Mouse (Mus musculus): ENCODE measurements around the gene Wfdc12. TPM values are rescaled to one million over a fixed set of nuclear protein-coding genes. Genes with fewer than 3 reads are reported as not detected.

Gene Wfdc12
- not detected in 2 replicates for polyA plus RNA-seq (2014; fragmentation: Nextera tagmentation; extraction: Ambion mirVana)

GRCm38 (mm10) chr2:164190576-164190975 lies at the start of gene Wfdc12:
Gene Wfdc12, minus strand, starts transcription at chr2:164190608.
- no peak within 1 kb of the TSS for H3K27ac ChIP-seq (ENCODE audit: low read depth, low read length)
- no peak for ATAC-seq (ENCODE audit: low FRiP score)
- H3K9me3 ChIP-seq (ENCODE audit: control insufficient read depth, low read length), result no peaks in the 10 kb centered on the region
- 81% methylated on average over 6 of the region's 6 CpGs for WGBS
- H3K9ac ChIP-seq (ENCODE audit: low read depth, low read length), result no peak within 1 kb of the TSS
- H3K4me1 ChIP-seq (replicated peaks; ENCODE audit: control insufficient read depth, insufficient read depth, low read length), result no peaks in the 10 kb centered on the region
- no peaks in the 10 kb centered on the region for H3K36me3 ChIP-seq (ENCODE audit: control insufficient read depth, insufficient read depth, low read length)
- no peak within 1 kb of the TSS for H3K4me3 ChIP-seq (ENCODE audit: low read depth, low read length)
- DNase-seq (ENCODE audit: low spot score), result no peak
- H3K4me2 ChIP-seq (replicated peaks; ENCODE audit: low read depth, low read length), result no peak within 1 kb of the TSS
- H3K27me3 ChIP-seq (ENCODE audit: control insufficient read depth, insufficient read depth, low read length), result no peaks in the 10 kb centered on the region

DNA sequence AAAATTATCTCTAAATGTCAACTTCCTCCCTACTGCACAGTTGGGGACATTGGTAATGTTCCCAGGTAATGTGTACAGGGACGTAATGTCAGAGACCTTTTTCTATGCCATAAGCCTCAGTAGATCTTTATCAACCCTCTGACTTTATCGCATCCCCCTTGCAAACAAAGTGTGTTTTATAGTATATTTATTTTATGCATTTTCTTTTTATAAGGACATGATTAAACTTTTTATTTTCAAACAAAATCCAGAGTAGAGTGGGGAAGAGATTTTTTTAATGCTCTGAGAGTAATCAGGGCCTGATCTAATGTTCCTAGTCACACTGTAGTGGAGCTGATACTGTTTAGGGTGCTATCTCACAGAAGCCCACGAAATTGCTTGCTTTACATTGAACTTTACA lies 48.0 kb upstream of the Wfdc12 start, which contains the start of gene Svs2:
Gene Svs2 (minus strand): TSS at position 101 of the 400 bp plus-strand sequence.
- no peaks in the 10 kb centered on the region for H3K9me3 ChIP-seq (ENCODE audit: control insufficient read depth, low read length)
- no peaks in the 10 kb centered on the region for H3K36me3 ChIP-seq (ENCODE audit: control insufficient read depth, insufficient read depth, low read length)
- H3K4me2 ChIP-seq (replicated peaks; ENCODE audit: low read depth, low read length), result no peak within 1 kb of the TSS
- no peaks in the 10 kb centered on the region for H3K27me3 ChIP-seq (ENCODE audit: control insufficient read depth, insufficient read depth, low read length)
- DNase-seq (ENCODE audit: low spot score), result no peak
- H3K4me1 ChIP-seq (replicated peaks; ENCODE audit: control insufficient read depth, insufficient read depth, low read length), result no peaks in the 10 kb centered on the region
- ATAC-seq (ENCODE audit: low FRiP score), result no peak
- no peak within 1 kb of the TSS for H3K9ac ChIP-seq (ENCODE audit: low read depth, low read length)
- H3K4me3 ChIP-seq (ENCODE audit: low read depth, low read length), result no peak within 1 kb of the TSS
- no peak within 1 kb of the TSS for H3K27ac ChIP-seq (ENCODE audit: low read depth, low read length)
- WGBS, result 84% methylated on average over 3 of the region's 3 CpGs

- H3K9me3 ChIP-seq (ENCODE audit: control insufficient read depth, low read length), result no peaks in the 10 kb centered on the region
- H3K4me3 ChIP-seq (ENCODE audit: low read depth, low read length), result no peak overlapping the region
- no peak overlapping the region for H3K9ac ChIP-seq (ENCODE audit: low read depth, low read length)
- H3K27ac ChIP-seq (ENCODE audit: low read depth, low read length), result no peak overlapping the region
- no peak overlapping the region for H3K4me2 ChIP-seq (replicated peaks; ENCODE audit: low read depth, low read length)
- H3K27me3 ChIP-seq (ENCODE audit: control insufficient read depth, insufficient read depth, low read length), result no peaks in the 10 kb centered on the region
- DNase-seq (ENCODE audit: low spot score) (no peak), ATAC-seq (ENCODE audit: low FRiP score) (no peak)
- H3K36me3 ChIP-seq (ENCODE audit: control insufficient read depth, insufficient read depth, low read length), result no peaks in the 10 kb centered on the region
- no peaks in the 10 kb centered on the region for H3K4me1 ChIP-seq (replicated peaks; ENCODE audit: control insufficient read depth, insufficient read depth, low read length)
- WGBS, result 92% methylated on average over 8 of the region's 8 CpGs
These were observed 42.3 kb upstream of the Wfdc12 start for GRCm38 (mm10) chr2:164232671-164233070.

GRCm38 (mm10) chr2:164228361-164229070 lies 38.1 kb upstream of the Wfdc12 start:
- Histone ChIP-seq H3K4me1 (replicated peaks; ENCODE audit: control insufficient read depth, insufficient read depth, low read length) (no peaks in the 10 kb centered on the region), H3K4me3 (ENCODE audit: low read depth, low read length) (no peak overlapping the region), H3K27me3 (ENCODE audit: control insufficient read depth, insufficient read depth, low read length) (no peaks in the 10 kb centered on the region), H3K36me3 (ENCODE audit: control insufficient read depth, insufficient read depth, low read length) (no peaks in the 10 kb centered on the region), H3K9me3 (ENCODE audit: control insufficient read depth, low read length) (no peaks in the 10 kb centered on the region), H3K4me2 (replicated peaks; ENCODE audit: low read depth, low read length) (no peak overlapping the region), H3K27ac (ENCODE audit: low read depth, low read length) (no peak overlapping the region), H3K9ac (ENCODE audit: low read depth, low read length) (no peak overlapping the region)
- no peak for DNase-seq (ENCODE audit: low spot score)
- 86% methylated on average over 8 of the region's 8 CpGs for WGBS
- ATAC-seq (ENCODE audit: low FRiP score), result no peak

DNA sequence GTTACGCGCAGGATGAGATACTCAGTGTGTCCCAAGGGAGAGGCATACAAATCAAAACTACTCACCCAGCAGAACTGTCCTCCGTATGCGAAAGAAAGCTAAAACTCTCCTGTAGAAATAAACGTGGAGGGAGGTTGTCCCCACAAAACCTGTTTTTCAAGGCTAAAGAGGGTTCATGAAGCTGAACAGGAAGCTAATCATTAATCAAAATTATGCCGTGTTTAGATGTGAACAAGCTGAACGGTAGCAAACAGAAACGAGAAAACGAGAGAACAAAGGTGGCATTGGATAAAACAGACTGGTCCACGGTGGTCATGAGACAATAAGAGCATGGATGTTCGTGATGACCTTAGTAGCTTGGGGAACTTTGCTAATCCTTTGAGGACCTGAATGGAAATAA lies 31.1 kb upstream of the Wfdc12 start, which contains the start of gene Wfdc15b:
Gene Wfdc15b (minus strand): TSS at position 139 of the 400 bp plus-strand sequence.
- Histone ChIP-seq H3K9me3 (ENCODE audit: control insufficient read depth, low read length) (no peaks in the 10 kb centered on the region), H3K4me2 (replicated peaks; ENCODE audit: low read depth, low read length) (no peak within 1 kb of the TSS), H3K27ac (ENCODE audit: low read depth, low read length) (no peak within 1 kb of the TSS), H3K36me3 (ENCODE audit: control insufficient read depth, insufficient read depth, low read length) (no peaks in the 10 kb centered on the region), H3K4me1 (replicated peaks; ENCODE audit: control insufficient read depth, insufficient read depth, low read length) (no peaks in the 10 kb centered on the region), H3K9ac (ENCODE audit: low read depth, low read length) (no peak within 1 kb of the TSS), H3K4me3 (ENCODE audit: low read depth, low read length) (no peak within 1 kb of the TSS), H3K27me3 (ENCODE audit: control insufficient read depth, insufficient read depth, low read length) (no peaks in the 10 kb centered on the region)
- ATAC-seq (ENCODE audit: low FRiP score) (no peak), DNase-seq (ENCODE audit: low spot score) (no peak)
- 77% methylated on average over 11 of the region's 11 CpGs for WGBS

DNA sequence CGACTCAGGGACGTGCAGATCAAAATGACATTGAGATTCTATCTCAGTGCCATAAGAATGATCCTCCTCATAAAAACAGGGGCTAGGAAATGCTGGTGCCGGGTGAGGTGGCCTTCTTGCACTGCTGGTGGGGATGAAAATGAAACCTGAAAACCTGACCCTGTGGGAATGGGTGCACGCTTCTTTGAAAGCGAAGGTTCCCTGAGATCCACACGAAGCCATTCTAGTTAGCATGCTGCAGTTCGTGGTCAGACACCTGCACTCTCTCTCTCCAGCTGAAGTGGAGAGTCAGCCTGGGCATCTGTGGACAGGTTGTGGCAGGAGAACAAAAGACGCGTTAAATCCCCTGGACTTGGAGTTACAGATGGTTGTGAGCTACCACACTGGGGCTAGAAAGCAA lies 28.9 kb upstream of the Wfdc12 start:
- ATAC-seq (ENCODE audit: low FRiP score), result no peak
- 87% methylated on average over 9 of the region's 9 CpGs for WGBS
- DNase-seq (ENCODE audit: low spot score), result no peak
- Histone ChIP-seq H3K9ac (ENCODE audit: low read depth, low read length) (no peak overlapping the region), H3K4me1 (replicated peaks; ENCODE audit: control insufficient read depth, insufficient read depth, low read length) (no peaks in the 10 kb centered on the region), H3K9me3 (ENCODE audit: control insufficient read depth, low read length) (no peaks in the 10 kb centered on the region), H3K27ac (ENCODE audit: low read depth, low read length) (no peak overlapping the region), H3K4me3 (ENCODE audit: low read depth, low read length) (no peak overlapping the region), H3K36me3 (ENCODE audit: control insufficient read depth, insufficient read depth, low read length) (no peaks in the 10 kb centered on the region), H3K27me3 (ENCODE audit: control insufficient read depth, insufficient read depth, low read length) (no peaks in the 10 kb centered on the region), H3K4me2 (replicated peaks; ENCODE audit: low read depth, low read length) (no peak overlapping the region)

DNA sequence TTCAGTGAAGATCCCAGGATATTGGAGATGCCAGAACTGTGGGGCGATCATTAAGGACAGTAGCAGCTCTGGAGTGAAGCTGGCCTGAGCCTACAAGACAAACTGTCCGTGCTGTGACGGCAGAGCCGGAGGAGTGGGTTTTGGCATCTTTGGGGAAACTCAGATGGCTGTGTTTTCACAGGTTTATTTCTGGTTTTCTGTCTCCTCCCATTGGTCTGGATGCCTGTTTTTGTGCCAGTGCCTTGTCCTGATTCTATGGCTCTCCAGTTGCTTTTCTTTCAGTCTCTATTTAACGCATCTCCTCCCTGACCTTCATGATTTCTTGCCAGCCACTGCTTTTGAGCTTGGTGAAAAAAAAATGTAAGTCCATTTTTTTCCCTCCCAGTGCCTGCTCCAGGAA lies 22.3 kb upstream of the Wfdc12 start:
- Histone ChIP-seq H3K4me1 (replicated peaks; ENCODE audit: control insufficient read depth, insufficient read depth, low read length) (no peaks in the 10 kb centered on the region), H3K27ac (ENCODE audit: low read depth, low read length) (no peak overlapping the region), H3K9me3 (ENCODE audit: control insufficient read depth, low read length) (no peaks in the 10 kb centered on the region), H3K4me2 (replicated peaks; ENCODE audit: low read depth, low read length) (no peak overlapping the region), H3K36me3 (ENCODE audit: control insufficient read depth, insufficient read depth, low read length) (no peaks in the 10 kb centered on the region), H3K27me3 (ENCODE audit: control insufficient read depth, insufficient read depth, low read length) (no peaks in the 10 kb centered on the region), H3K9ac (ENCODE audit: low read depth, low read length) (no peak overlapping the region), H3K4me3 (ENCODE audit: low read depth, low read length) (no peak overlapping the region)
- DNase-seq (ENCODE audit: low spot score), result no peak
- ATAC-seq (ENCODE audit: low FRiP score), result no peak
- 86% methylated on average over 5 of the region's 5 CpGs for WGBS

DNA sequence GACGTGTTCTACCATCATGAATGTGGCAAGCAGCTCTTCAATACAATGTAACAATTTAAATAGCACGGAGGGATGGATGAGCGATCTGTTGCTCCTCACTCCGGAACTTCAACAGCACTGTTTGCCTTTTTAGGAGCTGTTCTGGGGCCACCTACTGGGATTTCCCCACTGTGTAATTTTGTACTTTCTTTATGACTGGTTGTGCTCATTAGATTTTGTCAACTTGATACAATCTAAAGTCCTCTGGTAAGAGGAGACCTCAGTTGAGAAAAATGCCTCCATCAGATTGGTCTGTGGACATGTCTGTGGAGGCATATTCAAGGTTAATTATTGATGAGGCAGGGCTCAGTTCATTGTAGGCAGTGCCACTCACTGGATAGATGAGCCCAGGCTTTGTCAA lies 20.5 kb upstream of the Wfdc12 start:
- no peak overlapping the region for H3K4me2 ChIP-seq (replicated peaks; ENCODE audit: low read depth, low read length)
- WGBS, result 85% methylated on average over 4 of the region's 4 CpGs
- no peaks in the 10 kb centered on the region for H3K9me3 ChIP-seq (ENCODE audit: control insufficient read depth, low read length)
- no peak for ATAC-seq (ENCODE audit: low FRiP score)
- no peaks in the 10 kb centered on the region for H3K27me3 ChIP-seq (ENCODE audit: control insufficient read depth, insufficient read depth, low read length)
- no peak overlapping the region for H3K27ac ChIP-seq (ENCODE audit: low read depth, low read length)
- H3K4me3 ChIP-seq (ENCODE audit: low read depth, low read length), result no peak overlapping the region
- no peak overlapping the region for H3K9ac ChIP-seq (ENCODE audit: low read depth, low read length)
- H3K36me3 ChIP-seq (ENCODE audit: control insufficient read depth, insufficient read depth, low read length), result no peaks in the 10 kb centered on the region
- no peak for DNase-seq (ENCODE audit: low spot score)
- no peaks in the 10 kb centered on the region for H3K4me1 ChIP-seq (replicated peaks; ENCODE audit: control insufficient read depth, insufficient read depth, low read length)

GRCm38 (mm10) chr2:164206676-164207075 lies 16.3 kb upstream of the Wfdc12 start:
- H3K4me3 ChIP-seq (ENCODE audit: low read depth, low read length), result no peak overlapping the region
- no peaks in the 10 kb centered on the region for H3K27me3 ChIP-seq (ENCODE audit: control insufficient read depth, insufficient read depth, low read length)
- DNase-seq (ENCODE audit: low spot score), result no peak
- no peak overlapping the region for H3K27ac ChIP-seq (ENCODE audit: low read depth, low read length)
- H3K36me3 ChIP-seq (ENCODE audit: control insufficient read depth, insufficient read depth, low read length), result no peaks in the 10 kb centered on the region
- H3K9ac ChIP-seq (ENCODE audit: low read depth, low read length), result no peak overlapping the region
- no peak for ATAC-seq (ENCODE audit: low FRiP score)
- H3K4me1 ChIP-seq (replicated peaks; ENCODE audit: control insufficient read depth, insufficient read depth, low read length), result no peaks in the 10 kb centered on the region
- no peaks in the 10 kb centered on the region for H3K9me3 ChIP-seq (ENCODE audit: control insufficient read depth, low read length)
- H3K4me2 ChIP-seq (replicated peaks; ENCODE audit: low read depth, low read length), result no peak overlapping the region
- WGBS, result 84% methylated on average over 4 of the region's 4 CpGs
